Mouse (Mus musculus): ENCODE data around the gene Cacng7. TPM values are rescaled to one million over a fixed set of nuclear protein-coding genes. Genes with fewer than 3 reads are reported as not detected.

Cacng7 gene
- polyA plus RNA-seq, 1 experiment from 2014 or later, result 0.69 TPM

DNA sequence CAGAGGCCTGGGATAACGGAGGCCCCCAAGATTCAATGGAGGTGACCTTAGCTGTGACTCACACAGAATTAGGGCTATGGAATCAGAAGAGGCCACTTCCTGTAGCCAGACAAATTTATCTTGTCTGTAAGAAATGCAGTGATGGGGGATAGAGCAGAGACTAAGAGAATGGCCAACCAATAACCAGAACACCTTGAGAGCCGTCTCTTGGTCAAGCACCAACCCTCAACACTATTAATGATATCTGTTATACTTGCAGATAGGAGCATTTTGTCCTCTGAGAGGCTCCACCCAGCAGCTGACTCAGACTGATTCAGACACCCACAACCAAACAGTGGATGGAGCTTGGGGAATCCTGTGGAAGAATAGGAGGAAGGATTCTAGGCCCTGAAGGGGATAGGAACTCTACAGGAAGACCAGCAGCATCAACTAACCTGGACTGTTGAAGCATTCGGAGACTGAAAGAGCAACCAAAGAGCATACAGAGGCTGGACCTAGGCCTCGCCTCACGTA is 52.1 kb downstream of the Cacng7 start:
- Histone ChIP-seq H3K27ac (replicated peaks) (no peak overlapping the region), H3K4me1 (replicated peaks; ENCODE audit: control insufficient read depth, insufficient read depth) (no peaks in the 10 kb centered on the region), H3K4me3 (ENCODE audit: low read depth, low read length) (no peak overlapping the region), H3K9me3 (ENCODE audit: control insufficient read depth, low read length) (no peaks in the 10 kb centered on the region), H3K4me2 (replicated peaks; ENCODE audit: low read depth) (no peak overlapping the region), H3K36me3 (ENCODE audit: control insufficient read depth, insufficient read depth, low read length) (no peaks in the 10 kb centered on the region), H3K9ac (ENCODE audit: low read length) (no peak overlapping the region), H3K27me3 (ENCODE audit: control insufficient read depth, insufficient read depth, low read length) (no peaks in the 10 kb centered on the region)
- DNase-seq (ENCODE audit: low spot score) (no peak), ATAC-seq (ENCODE audit: low FRiP score, low TSS enrichment) (no peak)
- WGBS, result 89% methylated on average over 5 of the region's 5 CpGs
- TF ChIP-seq EP300 (optimal IDR thresholded peaks at IDR 0.05), result no peak

DNA sequence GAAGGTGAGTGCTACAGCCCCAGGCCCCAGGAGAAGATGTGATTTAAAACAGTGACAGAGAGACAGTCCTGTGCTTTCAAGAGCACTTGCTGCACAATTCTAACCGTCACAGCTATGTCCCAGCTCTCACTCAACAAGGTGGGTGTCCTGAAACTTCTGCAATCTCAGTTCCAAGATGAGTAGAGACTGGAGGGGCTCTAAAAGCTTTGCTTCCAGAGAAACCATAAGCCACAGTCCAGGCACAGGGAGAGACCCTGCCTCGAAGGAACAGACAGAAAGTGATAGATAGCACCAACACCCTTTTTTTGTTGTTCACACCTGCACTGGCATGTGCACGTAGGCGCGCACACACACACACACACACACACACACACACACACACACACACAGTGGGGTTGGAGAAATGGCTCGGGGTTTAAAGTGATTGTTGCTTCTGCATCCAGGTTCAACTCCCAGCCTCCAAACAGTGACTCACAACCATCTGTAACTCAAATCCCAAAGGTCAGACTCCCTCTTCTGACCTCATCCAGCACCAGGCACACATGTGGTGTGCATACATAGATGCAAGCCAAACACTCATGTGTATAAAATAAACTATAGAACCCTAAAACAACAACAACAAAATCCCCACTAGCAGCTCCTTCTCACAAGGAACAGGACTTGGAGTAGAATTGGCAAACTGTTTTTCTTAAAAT is 53.4 kb downstream of the Cacng7 start:
- ATAC-seq (ENCODE audit: low FRiP score, low TSS enrichment) (no peak), DNase-seq (ENCODE audit: low spot score) (no peak)
- TF ChIP-seq EP300 (optimal IDR thresholded peaks at IDR 0.05) (no peak), CTCF (IDR thresholded peaks at IDR 0.05; ENCODE audit: low read depth) (no peak)
- H3K27ac ChIP-seq (replicated peaks), result no peak overlapping the region
- 69% methylated on average over 6 of the region's 6 CpGs for WGBS
- H3K9me3 ChIP-seq (ENCODE audit: control insufficient read depth, low read length), result no peaks in the 10 kb centered on the region
- H3K4me2 ChIP-seq (replicated peaks; ENCODE audit: low read depth), result no peak overlapping the region
- H3K27me3 ChIP-seq (ENCODE audit: control insufficient read depth, insufficient read depth, low read length), result no peaks in the 10 kb centered on the region
- no peak overlapping the region for H3K4me3 ChIP-seq (ENCODE audit: low read depth, low read length)
- no peaks in the 10 kb centered on the region for H3K36me3 ChIP-seq (ENCODE audit: control insufficient read depth, insufficient read depth, low read length)
- H3K9ac ChIP-seq (ENCODE audit: low read length), result no peak overlapping the region
- no peaks in the 10 kb centered on the region for H3K4me1 ChIP-seq (replicated peaks; ENCODE audit: control insufficient read depth, insufficient read depth)

DNA sequence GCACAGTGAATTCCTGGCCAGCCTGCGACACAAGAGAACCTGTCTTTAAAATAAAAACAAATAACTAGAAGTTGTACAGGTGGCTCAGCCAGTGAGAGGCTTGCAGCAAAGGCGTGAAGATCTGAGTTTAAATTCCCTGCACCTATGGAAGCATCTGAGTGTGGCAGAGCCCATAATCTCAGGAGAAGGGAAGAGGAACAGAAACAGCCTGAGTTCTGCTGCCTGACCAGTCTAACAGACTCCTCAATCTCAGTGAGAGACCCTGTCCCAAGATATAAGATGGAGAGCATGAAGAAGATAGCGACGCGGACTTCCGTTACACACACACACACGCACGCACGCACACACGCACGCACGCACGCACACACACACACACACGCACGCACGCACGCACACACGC is 55.0 kb downstream of the Cacng7 start:
- 84% methylated on average over 18 of the region's 18 CpGs for WGBS

DNA sequence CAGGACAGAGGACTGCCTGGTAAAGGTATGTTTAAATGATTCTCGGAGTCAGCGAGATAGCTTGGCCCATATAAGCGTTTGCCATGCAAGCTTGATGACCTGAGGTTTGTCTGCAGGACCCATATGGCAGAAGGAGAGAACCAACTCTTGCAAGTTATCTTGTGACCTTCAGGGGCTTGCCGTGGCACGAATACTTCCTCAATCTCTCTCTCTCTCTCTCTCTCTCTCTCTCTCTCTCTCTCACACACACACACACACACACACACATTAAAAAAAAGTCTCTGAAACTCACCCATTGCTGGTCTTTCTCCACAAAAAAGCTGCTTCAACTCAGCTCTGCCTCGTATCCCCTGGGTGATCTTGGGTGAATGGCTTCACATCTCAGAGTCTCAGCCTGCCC is 56.1 kb downstream of the Cacng7 start:
- Histone ChIP-seq H3K27ac (replicated peaks) (no peak overlapping the region), H3K9me3 (ENCODE audit: control insufficient read depth, low read length) (no peaks in the 10 kb centered on the region), H3K4me3 (ENCODE audit: low read depth, low read length) (no peak overlapping the region), H3K9ac (ENCODE audit: low read length) (no peak overlapping the region), H3K27me3 (ENCODE audit: control insufficient read depth, insufficient read depth, low read length) (no peaks in the 10 kb centered on the region), H3K4me2 (replicated peaks; ENCODE audit: low read depth) (no peak overlapping the region), H3K4me1 (replicated peaks; ENCODE audit: control insufficient read depth, insufficient read depth) (no peaks in the 10 kb centered on the region), H3K36me3 (ENCODE audit: control insufficient read depth, insufficient read depth, low read length) (no peaks in the 10 kb centered on the region)
- 50% methylated on average over 6 of the region's 6 CpGs for WGBS
- ATAC-seq (ENCODE audit: low FRiP score, low TSS enrichment), result no peak
- no peak for TF ChIP-seq CTCF (IDR thresholded peaks at IDR 0.05; ENCODE audit: low read depth)
- TF ChIP-seq EP300 (optimal IDR thresholded peaks at IDR 0.05), result no peak
- no peak for DNase-seq (ENCODE audit: low spot score)

More for the DNA sequence above, 55.0 kb downstream of the Cacng7 start:
- H3K27ac ChIP-seq (replicated peaks), result no peak overlapping the region
- no peak overlapping the region for H3K4me2 ChIP-seq (replicated peaks; ENCODE audit: low read depth)
- H3K9me3 ChIP-seq (ENCODE audit: control insufficient read depth, low read length), result no peaks in the 10 kb centered on the region
- no peaks in the 10 kb centered on the region for H3K36me3 ChIP-seq (ENCODE audit: control insufficient read depth, insufficient read depth, low read length)
- TF ChIP-seq EP300 (optimal IDR thresholded peaks at IDR 0.05) (no peak), CTCF (IDR thresholded peaks at IDR 0.05; ENCODE audit: low read depth) (no peak)
- ATAC-seq (ENCODE audit: low FRiP score, low TSS enrichment) (no peak), DNase-seq (ENCODE audit: low spot score) (no peak)
- H3K4me1 ChIP-seq (replicated peaks; ENCODE audit: control insufficient read depth, insufficient read depth), result no peaks in the 10 kb centered on the region
- no peak overlapping the region for H3K9ac ChIP-seq (ENCODE audit: low read length)
- H3K4me3 ChIP-seq (ENCODE audit: low read depth, low read length), result no peak overlapping the region
- H3K27me3 ChIP-seq (ENCODE audit: control insufficient read depth, insufficient read depth, low read length), result no peaks in the 10 kb centered on the region

DNA sequence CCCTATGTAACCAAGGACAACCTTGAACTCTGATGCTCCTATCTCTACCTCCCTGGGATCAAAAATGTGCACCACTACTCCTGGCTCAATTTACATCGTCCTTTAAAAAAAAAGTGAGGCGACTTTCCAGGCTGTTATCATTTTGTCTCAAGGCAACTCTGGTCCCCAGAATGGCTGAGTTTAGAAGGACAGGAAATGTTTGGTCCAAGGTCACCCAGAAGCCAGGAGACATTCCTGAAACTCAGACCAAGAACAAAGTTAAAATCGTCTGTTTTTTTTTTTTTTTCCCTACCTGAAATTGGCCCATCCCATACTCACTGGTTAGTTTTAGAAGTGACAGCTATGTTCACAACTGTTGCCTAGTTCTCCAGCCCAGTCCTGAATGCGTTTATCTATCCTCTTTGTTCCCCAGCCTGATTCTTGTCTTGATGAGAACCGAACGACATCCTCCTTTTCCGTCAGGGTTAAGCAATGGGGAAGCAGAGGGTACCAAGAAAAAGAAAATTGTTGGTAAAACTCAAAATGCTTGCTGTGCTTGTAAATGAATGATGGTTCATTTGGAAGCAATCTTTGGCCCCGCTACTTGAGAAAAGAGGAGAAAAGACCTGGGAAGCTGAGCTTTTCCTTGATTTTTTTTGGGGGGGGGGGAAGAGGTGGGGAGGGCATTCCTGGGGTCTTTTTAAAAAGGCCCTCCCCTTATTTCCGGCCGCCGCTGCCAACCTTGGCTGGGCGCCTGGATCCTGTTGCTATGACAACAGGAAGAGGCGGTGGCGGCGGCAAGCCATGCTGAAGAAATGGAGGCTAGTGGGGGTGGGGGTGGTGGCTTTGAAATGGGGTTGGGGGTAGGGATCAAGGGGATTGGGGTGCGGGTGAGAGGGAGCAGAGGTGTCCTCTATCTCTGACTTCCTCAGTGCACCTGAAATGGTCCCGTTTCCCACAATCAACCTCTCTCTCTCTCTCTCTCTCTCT is 57.0 kb downstream of the Cacng7 start:
- ATAC-seq (ENCODE audit: low FRiP score, low TSS enrichment) (no peak), DNase-seq (ENCODE audit: low spot score) (no peak)
- no peak overlapping the region for H3K4me3 ChIP-seq (ENCODE audit: low read depth, low read length)
- H3K9me3 ChIP-seq (ENCODE audit: control insufficient read depth, low read length), result no peaks in the 10 kb centered on the region
- 2% methylated on average over 16 of the region's 17 CpGs for WGBS
- no peak for TF ChIP-seq EP300 (optimal IDR thresholded peaks at IDR 0.05)
- no peak for TF ChIP-seq CTCF (IDR thresholded peaks at IDR 0.05; ENCODE audit: low read depth)
- H3K36me3 ChIP-seq (ENCODE audit: control insufficient read depth, insufficient read depth, low read length), result no peaks in the 10 kb centered on the region
- peak overlapping the region; percentile 40; the same call in 1 of the 2 replicates for H3K4me2 ChIP-seq (replicated peaks; ENCODE audit: low read depth)
- no peak overlapping the region for H3K27ac ChIP-seq (replicated peaks)
- no peaks in the 10 kb centered on the region for H3K27me3 ChIP-seq (ENCODE audit: control insufficient read depth, insufficient read depth, low read length)
- no peak overlapping the region for H3K9ac ChIP-seq (ENCODE audit: low read length)
- H3K4me1 ChIP-seq (replicated peaks; ENCODE audit: control insufficient read depth, insufficient read depth), result no peaks in the 10 kb centered on the region
